Mouse (Mus musculus) monocyte, adult 2 months (primary cell): ENCODE measurements around the gene Artn.

Source experiments
- DNase-seq, 2 experiments: peaks; one replicate each; pipeline ENCODE4 v3.0.0; 2022; ENCODE audit warnings: low spot score in 2 of 2, low read depth in 1 of 2

The Artn gene

GRCm38 (mm10) chr4:117890750-117891149 is 38.8 kb downstream of the Artn start:
- no peak for DNase-seq

- DNase-seq, result no peak
Observed at GRCm38 (mm10) chr4:117890031-117890430, 39.5 kb downstream of the Artn start.

GRCm38 (mm10) chr4:117889471-117889870 is 40.1 kb downstream of the Artn start:
- no peak for DNase-seq

GRCm38 (mm10) chr4:117887920-117888319 is 41.6 kb downstream of the Artn start:
- no peak for DNase-seq

- DNase-seq, result peak; percentile 72 to 86
Observed at GRCm38 (mm10) chr4:117887133-117887532, 42.4 kb downstream of the Artn start, which contains the start of gene Atp6v0b. Gene Atp6v0b, minus strand, starts transcription at chr4:117887333.

- peak in 1 of 2 experiments; percentile 31 for DNase-seq
Observed at GRCm38 (mm10) chr4:117886644-117887043, 42.9 kb downstream of the Artn start.

GRCm38 (mm10) chr4:117885994-117886393 is 43.6 kb downstream of the Artn start:
- DNase-seq, result no peak

- no peak for DNase-seq
Observed at GRCm38 (mm10) chr4:117885093-117885492, 44.5 kb downstream of the Artn start.

- no peak for DNase-seq
Observed at GRCm38 (mm10) chr4:117884146-117884545, 45.4 kb downstream of the Artn start.

- no peak for DNase-seq
Observed at GRCm38 (mm10) chr4:117882701-117883691, 46.6 kb downstream of the Artn start, which contains the start of gene B4galt2. Gene B4galt2, minus strand, starts transcription at chr4:117883487.

- no peak for DNase-seq
Observed at GRCm38 (mm10) chr4:117878703-117879102, 50.9 kb downstream of the Artn start.

- no peak for DNase-seq
Observed at GRCm38 (mm10) chr4:117878301-117878700, 51.3 kb downstream of the Artn start.
